Mouse (Mus musculus) midbrain, embryonic 16.5 days (tissue): ENCODE data around the gene Ush1g. TPM values are rescaled to one million over a fixed set of nuclear protein-coding genes. Genes with fewer than 3 reads are reported as not detected.
A peak's percentile ranks its signal among the peaks of the same experiment; 100 is the strongest.

Experiments used
- ATAC-seq: fragments of 200-750 bp; cut with Nextera tagmentation; 2 replicates; pipeline ENCODE4 v1.8.0; 2017; ENCODE audit warnings: moderate TSS enrichment
- H3K27ac ChIP-seq: fragments of 300-500 bp; sonication (generic); 2 replicates; pipeline ENCODE4 v1.5.1; 2014; ENCODE audit warnings: mild to moderate bottlenecking, low read length, mixed read lengths
- H3K27me3 ChIP-seq: fragments of 300-500 bp; sonication (generic); 2 replicates; pipeline ENCODE4 v1.6.1; 2014; ENCODE audit warnings: low read depth, low read length, mixed read lengths; ENCODE audit not compliant: control insufficient read depth, insufficient read depth
- H3K36me3 ChIP-seq: fragments of 300-500 bp; sonication (generic); 2 replicates; pipeline ENCODE4 v1.6.1; 2014; ENCODE audit warnings: mild to moderate bottlenecking, low read length, moderate library complexity, mixed read lengths; ENCODE audit not compliant: control insufficient read depth, insufficient read depth
- H3K4me1 ChIP-seq: fragments of 300-500 bp; sonication (generic); 2 replicates; pipeline ENCODE4 v1.6.1; 2014; ENCODE audit warnings: mild to moderate bottlenecking, low read length, mixed read lengths; ENCODE audit not compliant: control insufficient read depth, insufficient read depth
- H3K4me2 ChIP-seq: fragments of 300-500 bp; sonication (generic); 2 replicates; pipeline ENCODE4 v1.6.1; 2014; ENCODE audit warnings: mild to moderate bottlenecking, low read length, mixed read lengths
- H3K4me3 ChIP-seq: fragments of 300-500 bp; sonication (generic); 2 replicates; pipeline ENCODE4 v1.5.1; 2014; ENCODE audit warnings: low read depth, mild to moderate bottlenecking, low read length, moderate library complexity, mixed read lengths
- H3K9ac ChIP-seq: fragments of 300-500 bp; sonication (generic); 2 replicates; pipeline ENCODE4 v1.6.1; 2014; ENCODE audit warnings: low read depth, low read length, mixed read lengths
- H3K9me3 ChIP-seq: fragments of 300-500 bp; sonication (generic); replicated peaks from 2 replicates; pipeline ENCODE4 v1.6.1; 2014; ENCODE audit warnings: mild to moderate bottlenecking, low read length, mixed read lengths; ENCODE audit not compliant: control insufficient read depth, poor library complexity, severe bottlenecking
- WGBS: fragments of 180-500 bp; shearing (Covaris S2); extraction: QIAGEN DNeasy Blood & Tissue Kit; methylation state at CpG from one replicate; pipeline ENCODE4 v1.1.7; 2014; 5-methylcytosine and 5-hydroxymethylcytosine counted together
- polyA plus RNA-seq: library from polyadenylated mRNA; unstranded; fragments of >200 nt; fragmentation: Nextera tagmentation; extraction: Ambion mirVana; gene quantifications from 2 replicates; pipeline ENCODE4 v1.2.1, GENCODE M21; 2015

The Ush1g gene
- polyA plus RNA-seq, 1 experiment from 2014 or later, result 0.10 TPM

DNA sequence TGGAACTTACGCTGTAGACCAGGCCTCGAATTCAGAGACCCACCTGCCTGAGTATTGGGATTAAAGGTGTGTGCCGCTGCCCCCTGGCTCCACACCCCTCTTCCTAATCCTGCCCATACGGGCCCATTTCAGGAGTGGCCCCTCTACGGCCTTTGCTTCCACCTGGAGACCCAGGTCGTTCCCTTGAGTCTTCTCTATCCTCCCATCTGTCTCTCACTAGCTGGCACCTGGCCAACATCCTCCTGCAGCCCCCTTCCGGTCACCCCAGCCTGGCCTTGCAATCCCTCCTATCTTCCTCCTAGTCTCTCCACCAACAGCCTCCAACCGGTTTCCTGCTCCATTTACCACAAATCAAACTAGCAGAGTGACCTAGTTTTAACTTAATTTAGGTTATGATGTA is 32.0 kb downstream of the Ush1g start:
- Histone ChIP-seq H3K36me3 (no peaks in the 10 kb centered on the region), H3K9ac (no peak overlapping the region), H3K4me3 (no peak overlapping the region), H3K4me1 (peaks cover 3% of the 10 kb centered on the region; the same call in 1 of the 2 replicates), H3K9me3 (no peaks in the 10 kb centered on the region), H3K4me2 (no peak overlapping the region), H3K27ac (no peak overlapping the region), H3K27me3 (no peaks in the 10 kb centered on the region)
- 78% methylated on average over 8 of the region's 8 CpGs for WGBS
- no peak for ATAC-seq

DNA sequence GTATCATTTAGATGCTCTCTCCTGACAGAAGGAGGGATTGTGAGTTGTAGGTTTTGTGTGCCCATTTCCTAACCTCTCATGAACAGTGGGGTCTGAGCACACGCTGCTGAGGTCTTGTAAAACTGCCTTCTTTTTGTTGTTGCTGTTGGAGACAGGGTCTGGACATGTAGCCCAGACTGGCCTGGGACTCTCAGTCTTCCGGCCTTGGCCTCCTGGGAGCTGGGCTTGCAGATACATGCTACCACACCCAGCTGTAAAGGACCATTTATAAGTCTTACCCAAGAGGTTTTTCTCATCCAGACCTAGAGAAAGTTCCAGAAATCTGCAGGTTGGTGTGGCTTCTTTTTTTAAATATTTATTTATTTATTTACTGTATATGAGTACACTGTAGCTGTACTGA is 33.5 kb downstream of the Ush1g start:
- Histone ChIP-seq H3K4me1 (peaks cover 3% of the 10 kb centered on the region; the same call in 1 of the 2 replicates), H3K9me3 (no peaks in the 10 kb centered on the region), H3K9ac (no peak overlapping the region), H3K4me3 (no peak overlapping the region), H3K27ac (no peak overlapping the region), H3K36me3 (no peaks in the 10 kb centered on the region), H3K4me2 (no peak overlapping the region), H3K27me3 (no peaks in the 10 kb centered on the region)
- no peak for ATAC-seq
- WGBS, result 89% methylated on average over 2 of the region's 2 CpGs

DNA sequence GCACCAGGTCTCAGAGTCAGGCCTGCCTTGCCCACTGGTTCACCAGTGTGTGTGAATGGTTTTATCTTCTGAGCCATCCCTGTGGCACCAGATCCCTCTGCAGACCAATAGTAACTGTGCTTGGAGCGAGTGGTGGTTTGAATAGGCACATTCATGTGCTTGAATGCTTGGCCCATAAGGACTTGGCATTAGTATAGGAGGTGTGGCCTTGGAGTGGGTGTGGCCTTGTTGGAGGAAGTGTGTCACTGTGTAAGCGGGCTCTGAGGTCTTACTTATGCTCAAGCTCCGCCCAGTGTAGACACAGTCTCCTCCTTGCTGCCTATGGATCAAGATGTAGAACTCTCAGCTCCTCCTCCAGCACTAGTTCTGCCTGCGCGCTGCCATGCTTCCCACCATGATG is 34.5 kb downstream of the Ush1g start:
- H3K27me3 ChIP-seq, result no peaks in the 10 kb centered on the region
- no peak overlapping the region for H3K4me3 ChIP-seq
- no peak overlapping the region for H3K27ac ChIP-seq
- peaks cover 3% of the 10 kb centered on the region; the same call in 1 of the 2 replicates for H3K4me1 ChIP-seq
- WGBS, result 80% methylated on average over 5 of the region's 5 CpGs
- no peak overlapping the region for H3K4me2 ChIP-seq
- H3K9me3 ChIP-seq, result no peaks in the 10 kb centered on the region
- ATAC-seq, result no peak
- no peaks in the 10 kb centered on the region for H3K36me3 ChIP-seq
- no peak overlapping the region for H3K9ac ChIP-seq

DNA sequence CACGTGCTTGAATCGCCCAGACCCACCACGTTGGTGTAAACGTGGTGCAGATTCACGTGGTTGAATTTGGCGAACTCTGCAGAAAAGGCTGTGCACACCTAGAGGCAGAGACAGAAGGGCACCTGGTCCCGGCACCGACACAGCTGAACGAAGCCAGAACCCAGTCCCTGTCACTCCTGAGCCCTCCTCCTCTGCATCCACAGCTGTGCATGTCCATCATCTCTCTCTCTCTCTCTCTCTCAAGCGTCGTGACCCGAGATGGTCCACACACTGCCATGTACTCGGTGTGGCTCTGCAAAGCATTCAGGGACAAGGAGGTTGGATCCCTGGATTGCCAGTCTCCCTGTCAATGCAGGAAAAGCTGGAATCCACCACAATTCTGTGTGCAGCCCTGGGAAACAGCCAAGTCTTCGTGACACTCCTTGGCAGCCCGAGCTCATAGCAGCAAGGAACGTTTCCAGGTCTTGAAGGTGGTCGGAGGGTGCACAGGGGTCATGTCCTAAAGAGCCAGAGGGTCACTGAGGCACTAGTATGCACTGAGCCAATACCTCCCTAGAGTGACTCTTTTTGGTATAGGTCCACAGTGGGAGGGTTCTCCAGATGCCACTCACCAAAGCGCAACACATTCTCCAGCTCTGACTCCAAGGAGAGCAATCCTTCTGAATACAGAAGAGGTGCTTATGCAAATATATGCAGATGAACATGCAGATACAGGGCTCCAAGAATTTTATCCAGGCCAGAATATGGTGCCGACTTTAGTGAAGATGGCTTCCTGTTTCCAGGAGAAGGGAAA is 35.4 kb downstream of the Ush1g start:
- no peaks in the 10 kb centered on the region for H3K27me3 ChIP-seq
- no peak for ATAC-seq
- no peaks in the 10 kb centered on the region for H3K36me3 ChIP-seq
- peaks cover 3% of the 10 kb centered on the region; the same call in 1 of the 2 replicates for H3K4me1 ChIP-seq
- 69% methylated on average over 19 of the region's 19 CpGs for WGBS
- 0 out of 2 replicates have a peak overlapping the region, but pooled peaks have one; percentile 6 for H3K9ac ChIP-seq
- peak overlapping the region; percentile 41; the same call in 1 of the 2 replicates for H3K27ac ChIP-seq
- H3K9me3 ChIP-seq, result no peaks in the 10 kb centered on the region
- no peak overlapping the region for H3K4me3 ChIP-seq
- no peak overlapping the region for H3K4me2 ChIP-seq

DNA sequence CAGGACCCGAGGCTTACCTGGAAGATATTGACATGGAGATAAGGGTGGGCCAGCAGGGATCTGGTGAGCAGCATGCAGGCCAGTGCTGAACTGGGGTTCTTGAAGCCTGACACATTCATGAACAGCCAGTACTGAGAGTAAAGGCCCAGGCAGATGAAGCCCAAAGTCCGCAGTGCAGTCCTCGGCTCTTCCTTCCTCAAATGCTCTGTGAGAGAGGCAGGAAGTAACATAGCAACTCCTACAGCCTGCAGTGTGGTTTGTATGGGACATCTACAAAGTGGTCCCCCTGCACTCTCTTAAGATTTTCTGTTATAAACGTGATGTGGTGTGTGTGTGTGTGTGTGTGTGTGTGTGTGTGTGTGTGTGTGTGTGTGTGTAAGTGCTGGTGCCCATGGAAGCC is 36.6 kb downstream of the Ush1g start:
- H3K4me2 ChIP-seq, result no peak overlapping the region
- 67% methylated on average over 4 of the region's 4 CpGs for WGBS
- no peak overlapping the region for H3K4me3 ChIP-seq
- no peak overlapping the region for H3K27ac ChIP-seq
- peaks cover 3% of the 10 kb centered on the region; the same call in 1 of the 2 replicates for H3K4me1 ChIP-seq
- no peak for ATAC-seq
- H3K27me3 ChIP-seq, result no peaks in the 10 kb centered on the region
- H3K36me3 ChIP-seq, result no peaks in the 10 kb centered on the region
- H3K9me3 ChIP-seq, result no peaks in the 10 kb centered on the region
- 0 out of 2 replicates have a peak overlapping the region, but pooled peaks have one; percentile 10 for H3K9ac ChIP-seq

DNA sequence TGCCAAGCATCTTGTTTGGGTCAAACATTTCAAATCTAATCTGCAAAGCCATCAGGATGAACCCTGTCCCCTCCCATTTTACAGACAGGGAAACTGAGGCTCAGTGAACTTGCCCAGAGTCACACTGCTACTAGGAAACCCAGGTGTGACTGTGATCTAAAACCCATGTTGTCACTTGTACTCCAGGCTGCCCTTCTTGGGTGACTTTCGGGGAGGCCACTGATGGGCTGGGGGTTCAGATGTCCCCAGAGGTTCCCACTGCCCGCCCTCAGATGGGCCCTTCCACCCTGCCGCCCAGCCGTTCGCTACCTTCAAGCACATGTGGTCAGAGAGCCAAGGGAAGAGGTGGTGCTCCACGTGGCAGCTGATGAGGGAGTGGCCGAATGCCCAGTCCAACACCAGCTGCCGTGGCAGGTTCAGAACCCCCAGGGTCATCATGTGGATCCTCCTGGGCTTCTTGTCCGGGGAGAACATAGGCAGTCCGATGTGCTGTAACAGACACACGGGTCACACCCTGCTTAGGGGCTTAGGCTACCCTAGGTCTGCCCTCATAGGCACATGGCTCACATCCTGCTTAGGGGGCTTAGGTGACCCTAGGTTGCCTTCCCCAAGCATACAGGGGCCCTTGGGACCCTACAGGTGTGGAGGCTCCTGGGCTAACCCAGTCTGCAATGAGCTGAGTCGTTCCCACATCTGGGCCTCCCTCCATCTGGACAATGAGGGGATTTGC is 37.8 kb downstream of the Ush1g start:
- Histone ChIP-seq H3K36me3 (no peaks in the 10 kb centered on the region), H3K9ac (no peak overlapping the region), H3K9me3 (no peaks in the 10 kb centered on the region), H3K4me1 (peaks cover 3% of the 10 kb centered on the region; the same call in 1 of the 2 replicates), H3K27ac (no peak overlapping the region), H3K4me3 (no peak overlapping the region), H3K27me3 (no peaks in the 10 kb centered on the region), H3K4me2 (no peak overlapping the region)
- WGBS, result 85% methylated on average over 12 of the region's 12 CpGs
- ATAC-seq, result no peak

DNA sequence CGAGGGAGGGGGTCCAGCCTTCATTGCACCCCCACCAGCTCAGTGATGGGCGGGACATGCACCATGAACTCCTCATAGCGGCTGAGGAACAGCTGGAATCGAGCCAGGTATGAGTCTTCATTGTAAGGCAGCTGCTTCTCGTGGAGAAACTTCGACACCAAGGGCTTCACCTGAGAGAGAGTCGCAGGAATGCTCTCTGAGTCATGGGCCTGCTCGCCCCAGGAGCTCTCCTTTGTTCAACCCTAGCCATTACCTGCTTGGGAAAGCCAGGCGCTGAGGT is 38.4 kb downstream of the Ush1g start:
- Histone ChIP-seq H3K36me3 (no peaks in the 10 kb centered on the region), H3K9me3 (no peaks in the 10 kb centered on the region), H3K27me3 (no peaks in the 10 kb centered on the region), H3K4me2 (no peak overlapping the region), H3K4me3 (no peak overlapping the region), H3K9ac (no peak overlapping the region), H3K4me1 (peaks cover 3% of the 10 kb centered on the region; the same call in 1 of the 2 replicates), H3K27ac (no peak overlapping the region)
- WGBS, result 71% methylated on average over 9 of the region's 9 CpGs
- no peak for ATAC-seq

DNA sequence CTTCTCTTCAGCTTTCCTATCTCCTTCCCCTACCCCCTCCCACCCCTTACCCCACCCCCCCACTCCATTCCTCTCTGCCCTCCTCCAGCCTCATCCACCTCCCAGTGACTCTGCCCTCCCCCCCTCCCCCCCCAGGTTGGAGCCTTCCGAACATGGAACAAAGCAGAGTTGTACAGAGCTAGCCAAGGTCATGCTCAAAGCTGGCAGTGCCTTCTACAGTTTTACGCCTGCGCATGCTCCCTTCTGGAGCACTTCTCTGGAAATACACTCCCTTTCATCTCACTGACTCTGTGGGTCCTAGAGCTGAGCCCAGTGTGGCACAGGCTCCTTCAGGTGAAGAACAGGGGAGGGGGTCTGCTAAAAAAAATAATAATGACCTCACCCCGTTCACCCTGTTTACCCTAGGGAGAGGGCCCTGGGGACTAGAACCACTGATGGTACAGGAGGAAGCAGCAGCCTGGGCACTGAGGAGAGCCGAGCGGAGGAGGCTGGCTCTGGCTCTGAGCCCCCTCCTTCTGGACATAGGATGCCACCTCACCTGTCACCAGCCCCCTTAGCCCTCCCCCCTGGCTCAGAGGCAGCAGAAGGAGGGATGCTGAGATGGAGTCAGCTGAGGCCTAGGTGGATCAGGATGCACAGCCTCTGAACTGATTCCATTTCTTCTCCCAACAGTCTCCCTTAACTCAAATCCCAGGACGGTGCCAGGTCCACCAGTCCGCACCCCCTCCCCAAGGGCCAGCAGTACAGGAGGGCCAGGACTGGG is 38.9 kb downstream of the Ush1g start:
- H3K9ac ChIP-seq, result no peak overlapping the region
- peak; percentile 59 for ATAC-seq
- no peak overlapping the region for H3K4me3 ChIP-seq
- no peak overlapping the region for H3K4me2 ChIP-seq
- no peaks in the 10 kb centered on the region for H3K27me3 ChIP-seq
- H3K36me3 ChIP-seq, result no peaks in the 10 kb centered on the region
- 84% methylated on average over 8 of the region's 8 CpGs for WGBS
- no peaks in the 10 kb centered on the region for H3K9me3 ChIP-seq
- no peak overlapping the region for H3K27ac ChIP-seq
- peaks cover 7% of the 10 kb centered on the region; the same call in 1 of the 2 replicates for H3K4me1 ChIP-seq
